Mouse (Mus musculus): ENCODE measurements at regions not wholly inside any gene's neighbourhood (a gene's known extent, or its start where the extent isn't known, plus 50 kb on each side); places are given as distances from the start of the nearest gene placed in this dataset.

DNA sequence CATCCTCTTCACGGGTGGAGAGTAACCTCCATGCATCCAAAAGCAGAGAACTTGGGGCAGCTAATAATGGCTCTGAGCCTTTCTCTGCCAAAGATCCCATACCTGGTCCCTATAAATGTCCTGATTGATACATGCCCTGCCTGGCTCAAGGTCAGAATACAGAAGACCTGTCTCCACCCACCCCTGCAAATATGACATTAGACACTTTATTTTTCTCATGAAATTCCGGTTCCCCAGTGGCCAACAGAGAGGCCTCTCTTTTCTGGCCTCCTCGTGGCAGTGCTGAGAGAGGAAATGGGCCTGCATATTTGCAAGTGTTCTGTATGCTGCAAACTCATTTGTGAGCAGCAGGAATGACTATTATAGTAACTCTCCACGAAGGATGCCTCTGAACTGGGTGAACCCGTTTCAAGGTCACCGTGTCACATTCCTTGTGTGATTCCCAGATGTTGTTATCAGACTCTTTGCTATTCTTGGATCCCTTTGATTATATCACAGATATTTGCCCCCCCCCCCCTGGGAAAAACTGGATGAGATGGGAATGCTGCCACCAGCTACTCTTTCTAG, 188.4 kb upstream of the Ipo5 start:
- Histone ChIP-seq H3K9me3 (replicated peaks) (no peaks in the 10 kb centered on the region), H3K27me3 (no peaks in the 10 kb centered on the region), H3K4me1 (peaks cover 20% of the 10 kb centered on the region), H3K36me3 (no peaks in the 10 kb centered on the region), H3K4me3 (replicated peaks) (no peak overlapping the region), H3K9ac (no peak overlapping the region), H3K27ac (0 out of 2 replicates have a peak overlapping the region, but pooled peaks have one; percentile 41), H3K4me2 (no peak overlapping the region)
- 52% methylated on average over 6 of the region's 6 CpGs for WGBS
- no peak; the same call in 1 of the 2 replicates for ATAC-seq (replicated peaks; ENCODE audit: low FRiP score)

DNA sequence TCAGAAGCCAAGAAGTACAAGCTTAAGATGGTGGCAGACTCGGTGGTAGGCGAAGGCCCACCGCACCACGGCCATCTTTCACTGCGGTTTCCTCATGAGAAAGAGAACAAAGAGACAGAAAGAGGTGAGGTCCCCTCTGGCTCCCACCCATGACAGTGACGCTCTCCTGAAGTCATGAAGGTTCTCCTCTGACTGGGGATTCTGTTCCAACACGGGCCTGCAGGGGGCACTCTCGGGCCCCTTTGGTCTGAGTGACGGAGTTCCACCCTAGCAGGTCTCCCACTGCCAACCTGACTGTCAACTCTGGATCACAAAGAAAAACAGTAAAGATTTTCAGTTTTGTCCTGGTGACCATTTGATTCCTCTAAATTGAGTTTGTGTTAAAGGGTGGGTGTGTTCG, 182.9 kb upstream of the Ipo5 start:
- Histone ChIP-seq H3K9me3 (replicated peaks) (no peaks in the 10 kb centered on the region), H3K27me3 (no peaks in the 10 kb centered on the region), H3K4me2 (no peak overlapping the region), H3K4me3 (replicated peaks) (no peak overlapping the region), H3K4me1 (peaks cover 14% of the 10 kb centered on the region), H3K27ac (no peak overlapping the region), H3K9ac (no peak overlapping the region), H3K36me3 (no peaks in the 10 kb centered on the region)
- WGBS: 88% methylated on average over 10 of the region's 10 CpGs
- no peak for ATAC-seq (replicated peaks; ENCODE audit: low FRiP score)

- ATAC-seq (replicated peaks; ENCODE audit: low FRiP score): no peak
Observed at GRCm38 (mm10) chr14:120730226-120730625, 180.8 kb upstream of the Ipo5 start.

GRCm38 (mm10) chr14:120731679-120732281, 179.2 kb upstream of the Ipo5 start:
- Histone ChIP-seq H3K27ac (no peak overlapping the region), H3K4me2 (no peak overlapping the region), H3K36me3 (no peaks in the 10 kb centered on the region), H3K9ac (no peak overlapping the region), H3K4me1 (peaks cover 14% of the 10 kb centered on the region), H3K4me3 (replicated peaks) (no peak overlapping the region), H3K27me3 (no peaks in the 10 kb centered on the region), H3K9me3 (replicated peaks) (no peaks in the 10 kb centered on the region)
- WGBS: 63% methylated on average over 7 of the region's 7 CpGs
- ATAC-seq (replicated peaks; ENCODE audit: low FRiP score): no peak

More at GRCm38 (mm10) chr14:120730226-120730625, 180.8 kb upstream of the Ipo5 start:
- Histone ChIP-seq H3K9me3 (replicated peaks) (no peaks in the 10 kb centered on the region), H3K27me3 (no peaks in the 10 kb centered on the region), H3K4me2 (no peak overlapping the region), H3K4me3 (replicated peaks) (no peak overlapping the region), H3K4me1 (peaks cover 14% of the 10 kb centered on the region), H3K27ac (no peak overlapping the region), H3K36me3 (no peaks in the 10 kb centered on the region), H3K9ac (no peak overlapping the region)
- WGBS: 34% methylated on average over 3 of the region's 3 CpGs

DNA sequence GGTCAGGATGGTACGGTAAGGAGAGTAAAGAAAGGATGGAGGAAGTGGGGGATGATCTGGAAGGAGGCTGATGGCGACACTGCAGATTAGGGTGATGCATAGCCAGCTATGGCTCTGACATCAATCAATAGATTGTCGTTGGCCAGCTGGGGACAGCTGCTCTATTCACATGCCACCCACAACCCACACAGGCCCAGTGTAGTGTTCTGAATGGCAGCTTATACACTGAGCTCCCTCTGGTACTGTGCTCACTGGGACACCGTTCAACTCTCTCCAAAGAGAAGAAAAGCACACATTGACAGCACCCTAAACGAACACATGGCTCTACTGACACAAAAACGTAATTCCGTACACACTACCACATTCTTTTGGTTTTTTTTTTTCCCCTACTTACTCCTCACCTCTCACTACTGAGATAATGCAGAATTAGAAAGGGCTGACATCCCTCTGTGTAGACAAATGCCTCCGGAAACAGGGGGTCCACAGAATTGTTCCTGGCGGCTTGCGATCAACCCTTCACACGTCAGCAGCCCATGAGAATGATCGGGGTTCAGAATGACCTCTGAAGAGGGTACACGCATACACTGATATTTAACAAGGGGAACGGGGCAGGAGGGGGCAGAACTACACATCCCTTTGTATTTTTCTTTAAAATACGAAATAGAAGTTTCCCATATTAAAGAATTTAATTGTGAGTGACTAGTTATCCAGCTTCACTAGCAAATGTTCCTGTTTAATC, 178.5 kb upstream of the Ipo5 start:
- no peak for ATAC-seq (replicated peaks; ENCODE audit: low FRiP score)
- Histone ChIP-seq H3K27me3 (no peaks in the 10 kb centered on the region), H3K36me3 (no peaks in the 10 kb centered on the region), H3K4me1 (peaks cover 14% of the 10 kb centered on the region), H3K27ac (no peak overlapping the region), H3K4me2 (no peak overlapping the region), H3K9me3 (replicated peaks) (no peaks in the 10 kb centered on the region), H3K9ac (no peak overlapping the region), H3K4me3 (replicated peaks) (no peak overlapping the region)
- 78% methylated on average over 15 of the region's 15 CpGs for WGBS

DNA sequence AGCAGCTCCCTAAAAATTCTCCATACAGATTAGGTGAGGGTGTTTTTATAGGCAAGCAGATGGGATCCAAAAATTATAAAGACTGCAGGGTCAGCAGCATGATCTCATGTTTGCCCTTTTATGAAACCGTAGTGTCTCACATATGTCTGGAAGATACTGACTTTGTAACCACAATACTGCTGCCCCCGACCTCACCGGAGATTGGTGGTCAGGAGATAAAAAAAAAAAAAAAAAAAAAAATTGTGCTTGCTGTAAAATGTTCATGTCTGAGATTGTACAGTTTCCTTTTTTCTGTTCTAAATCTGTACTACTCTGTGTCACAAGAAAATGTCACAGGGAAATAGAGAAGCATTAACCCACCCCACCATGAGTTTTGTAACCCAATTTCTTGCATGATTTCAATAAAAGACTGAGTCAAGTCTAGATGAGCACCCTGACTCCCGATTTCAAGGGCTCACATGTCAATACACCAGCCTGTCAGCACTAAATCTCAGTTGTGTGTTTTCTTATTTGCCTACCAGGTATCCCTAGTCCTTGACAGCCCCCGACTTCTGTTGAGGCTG, 169.5 kb upstream of the Ipo5 start:
- no peaks in the 10 kb centered on the region for H3K36me3 ChIP-seq
- H3K4me3 ChIP-seq (replicated peaks): no peak overlapping the region
- H3K27me3 ChIP-seq: no peaks in the 10 kb centered on the region
- H3K9me3 ChIP-seq (replicated peaks): no peaks in the 10 kb centered on the region
- no peak for ATAC-seq (replicated peaks; ENCODE audit: low FRiP score)
- WGBS: 84% methylated on average over 5 of the region's 5 CpGs
- H3K4me2 ChIP-seq: no peak overlapping the region
- H3K4me1 ChIP-seq: no peaks in the 10 kb centered on the region
- no peak overlapping the region for H3K9ac ChIP-seq
- H3K27ac ChIP-seq: no peak overlapping the region

DNA sequence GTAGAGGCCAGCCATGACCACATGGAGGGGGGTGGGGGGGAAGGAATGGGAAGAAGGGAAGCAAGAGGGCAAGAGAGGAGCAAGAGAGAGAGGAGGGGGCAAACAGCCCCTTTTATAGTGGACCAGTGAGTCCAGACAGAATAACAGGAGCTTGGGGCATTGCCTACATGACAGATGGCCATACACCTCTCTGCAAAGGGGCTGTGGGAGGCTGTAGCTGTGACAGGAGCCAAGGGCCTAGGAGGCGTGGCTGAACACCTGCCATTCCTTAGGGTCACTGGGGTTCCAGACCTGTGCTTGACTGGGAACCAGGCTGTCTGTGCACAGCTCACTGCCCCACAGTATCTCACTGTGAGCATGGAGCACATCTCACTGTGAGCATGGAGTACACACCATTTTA, 157.0 kb upstream of the Ipo5 start:
- Histone ChIP-seq H3K4me1 (no peaks in the 10 kb centered on the region), H3K4me2 (no peak overlapping the region), H3K9me3 (replicated peaks) (no peaks in the 10 kb centered on the region), H3K27ac (no peak overlapping the region), H3K36me3 (no peaks in the 10 kb centered on the region), H3K27me3 (no peaks in the 10 kb centered on the region), H3K4me3 (replicated peaks) (no peak overlapping the region), H3K9ac (no peak overlapping the region)
- ATAC-seq (replicated peaks; ENCODE audit: low FRiP score): no peak
- 72% methylated on average over 1 of the region's 1 CpGs for WGBS

DNA sequence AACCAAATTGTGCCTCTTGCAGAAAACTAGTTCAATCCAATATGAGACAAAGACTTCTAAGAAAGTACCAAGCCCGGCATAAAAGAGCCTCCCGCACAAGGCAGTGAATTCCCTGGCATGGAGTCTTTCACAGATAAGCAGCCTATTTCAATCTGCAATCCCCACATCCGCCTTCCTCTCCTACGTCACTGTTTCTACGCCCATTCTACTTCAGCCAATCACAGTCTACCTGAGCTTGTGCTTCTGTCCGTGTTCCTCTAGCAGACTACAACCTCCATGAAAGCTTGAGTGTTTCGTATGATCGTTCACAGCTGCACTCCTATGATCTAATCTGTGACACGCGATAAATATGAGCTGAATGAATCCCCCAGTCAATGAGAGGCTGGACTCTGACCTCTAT, 155.6 kb upstream of the Ipo5 start:
- H3K27ac ChIP-seq: no peak overlapping the region
- no peak for ATAC-seq (replicated peaks; ENCODE audit: low FRiP score)
- H3K9ac ChIP-seq: no peak overlapping the region
- no peak overlapping the region for H3K4me2 ChIP-seq
- H3K4me1 ChIP-seq: no peaks in the 10 kb centered on the region
- no peaks in the 10 kb centered on the region for H3K9me3 ChIP-seq (replicated peaks)
- WGBS: 79% methylated on average over 10 of the region's 10 CpGs
- H3K36me3 ChIP-seq: no peaks in the 10 kb centered on the region
- no peak overlapping the region for H3K4me3 ChIP-seq (replicated peaks)
- H3K27me3 ChIP-seq: no peaks in the 10 kb centered on the region

GRCm38 (mm10) chr14:120758200-120758830, 152.7 kb upstream of the Ipo5 start:
- no peak overlapping the region for H3K4me2 ChIP-seq
- H3K4me1 ChIP-seq: no peaks in the 10 kb centered on the region
- H3K27me3 ChIP-seq: no peaks in the 10 kb centered on the region
- no peaks in the 10 kb centered on the region for H3K36me3 ChIP-seq
- H3K27ac ChIP-seq: no peak overlapping the region
- WGBS: 88% methylated on average over 14 of the region's 14 CpGs
- H3K4me3 ChIP-seq (replicated peaks): no peak overlapping the region
- H3K9me3 ChIP-seq (replicated peaks): no peaks in the 10 kb centered on the region
- no peak overlapping the region for H3K9ac ChIP-seq
- ATAC-seq (replicated peaks; ENCODE audit: low FRiP score): no peak

DNA sequence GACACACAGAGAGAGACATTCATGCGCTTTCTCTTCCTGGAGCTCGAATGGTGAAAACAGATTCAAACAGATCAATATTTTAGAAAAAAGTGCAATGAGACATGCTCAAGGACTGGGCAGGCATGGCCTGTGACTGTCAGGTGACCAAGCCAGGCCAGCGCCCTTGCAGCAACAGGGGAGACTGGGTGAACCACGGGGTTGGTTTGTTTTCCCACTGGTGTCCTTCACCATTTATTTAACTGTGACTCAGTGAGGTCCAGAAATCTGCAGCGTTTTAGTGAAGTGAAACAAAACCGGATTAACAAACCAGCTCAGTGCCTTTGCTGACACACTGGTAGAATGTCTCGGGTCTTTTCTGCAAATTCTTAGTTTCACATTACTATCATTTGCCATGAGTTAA, 148.9 kb upstream of the Ipo5 start:
- WGBS: 79% methylated on average over 7 of the region's 7 CpGs
- no peaks in the 10 kb centered on the region for H3K27me3 ChIP-seq
- H3K4me2 ChIP-seq: no peak overlapping the region
- H3K4me3 ChIP-seq (replicated peaks): no peak overlapping the region
- no peak for ATAC-seq (replicated peaks; ENCODE audit: low FRiP score)
- H3K4me1 ChIP-seq: no peaks in the 10 kb centered on the region
- no peak overlapping the region for H3K9ac ChIP-seq
- no peak overlapping the region for H3K27ac ChIP-seq
- H3K36me3 ChIP-seq: no peaks in the 10 kb centered on the region
- no peaks in the 10 kb centered on the region for H3K9me3 ChIP-seq (replicated peaks)

DNA sequence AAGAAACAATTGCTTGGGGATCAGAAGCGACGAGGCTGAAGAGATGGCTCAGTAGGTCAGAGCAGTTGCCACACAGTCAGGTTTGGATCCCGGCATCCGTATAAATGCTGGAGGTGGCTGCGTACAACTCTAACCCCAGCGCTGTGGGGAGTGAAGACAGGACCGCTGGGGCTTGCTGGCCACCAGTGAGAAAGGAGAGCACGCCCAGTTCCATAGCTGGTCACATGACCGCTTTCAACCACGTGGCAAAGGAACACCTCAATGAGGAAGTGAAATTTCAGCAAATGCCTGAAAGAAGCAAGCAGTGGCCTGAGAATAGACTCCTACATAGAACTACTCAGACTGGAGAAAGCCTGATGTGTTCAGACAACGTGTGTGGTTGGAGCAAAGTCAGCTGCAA, 148.3 kb upstream of the Ipo5 start:
- ATAC-seq (replicated peaks; ENCODE audit: low FRiP score): no peak
- WGBS: 82% methylated on average over 11 of the region's 11 CpGs
- no peak overlapping the region for H3K27ac ChIP-seq

GRCm38 (mm10) chr14:120763796-120764195, 147.2 kb upstream of the Ipo5 start:
- H3K9ac ChIP-seq: no peak overlapping the region
- no peaks in the 10 kb centered on the region for H3K36me3 ChIP-seq
- H3K9me3 ChIP-seq (replicated peaks): no peaks in the 10 kb centered on the region
- H3K27me3 ChIP-seq: no peaks in the 10 kb centered on the region
- 76% methylated on average over 5 of the region's 5 CpGs for WGBS
- ATAC-seq (replicated peaks; ENCODE audit: low FRiP score): no peak
- no peak overlapping the region for H3K27ac ChIP-seq
- H3K4me1 ChIP-seq: no peaks in the 10 kb centered on the region
- no peak overlapping the region for H3K4me2 ChIP-seq
- H3K4me3 ChIP-seq (replicated peaks): no peak overlapping the region

More for the DNA sequence above, 148.3 kb upstream of the Ipo5 start:
- no peak overlapping the region for H3K4me2 ChIP-seq
- no peaks in the 10 kb centered on the region for H3K9me3 ChIP-seq (replicated peaks)
- H3K27me3 ChIP-seq: no peaks in the 10 kb centered on the region
- no peak overlapping the region for H3K4me3 ChIP-seq (replicated peaks)
- no peaks in the 10 kb centered on the region for H3K4me1 ChIP-seq
- no peak overlapping the region for H3K9ac ChIP-seq
- H3K36me3 ChIP-seq: no peaks in the 10 kb centered on the region

Measured in kidney, embryonic 15.5 days (tissue).